Mouse (Mus musculus) ES-E14 (cell line): ENCODE data around the gene Minos1.

Experiments
- CHD2 ChIP-seq: IDR thresholded peaks from 2 replicates; pipeline ENCODE4 v1.6.1; 2014; ENCODE audit warnings: mild to moderate bottlenecking, low read depth, low read length, inconsistent platforms
- HCFC1 ChIP-seq: IDR thresholded peaks from 2 replicates; pipeline ENCODE4 v1.6.1; 2012; ENCODE audit warnings: low read length, inconsistent platforms, borderline replicate concordance; ENCODE audit not compliant: insufficient read depth
- MAFK ChIP-seq: IDR thresholded peaks from 2 replicates; pipeline ENCODE4 v1.6.1; 2014; ENCODE audit warnings: mild to moderate bottlenecking, low read depth, low read length, inconsistent platforms; ENCODE audit not compliant: insufficient read depth
- ZC3H11A ChIP-seq: IDR thresholded peaks from 2 replicates; pipeline ENCODE4 v1.6.1; 2012; ENCODE audit warnings: low read depth, mild to moderate bottlenecking, inconsistent platforms, low read length, borderline replicate concordance
- ZNF384 ChIP-seq: IDR thresholded peaks from 2 replicates; pipeline ENCODE4 v1.6.1; 2012; ENCODE audit warnings: low read depth, low read length, inconsistent platforms

DNA sequence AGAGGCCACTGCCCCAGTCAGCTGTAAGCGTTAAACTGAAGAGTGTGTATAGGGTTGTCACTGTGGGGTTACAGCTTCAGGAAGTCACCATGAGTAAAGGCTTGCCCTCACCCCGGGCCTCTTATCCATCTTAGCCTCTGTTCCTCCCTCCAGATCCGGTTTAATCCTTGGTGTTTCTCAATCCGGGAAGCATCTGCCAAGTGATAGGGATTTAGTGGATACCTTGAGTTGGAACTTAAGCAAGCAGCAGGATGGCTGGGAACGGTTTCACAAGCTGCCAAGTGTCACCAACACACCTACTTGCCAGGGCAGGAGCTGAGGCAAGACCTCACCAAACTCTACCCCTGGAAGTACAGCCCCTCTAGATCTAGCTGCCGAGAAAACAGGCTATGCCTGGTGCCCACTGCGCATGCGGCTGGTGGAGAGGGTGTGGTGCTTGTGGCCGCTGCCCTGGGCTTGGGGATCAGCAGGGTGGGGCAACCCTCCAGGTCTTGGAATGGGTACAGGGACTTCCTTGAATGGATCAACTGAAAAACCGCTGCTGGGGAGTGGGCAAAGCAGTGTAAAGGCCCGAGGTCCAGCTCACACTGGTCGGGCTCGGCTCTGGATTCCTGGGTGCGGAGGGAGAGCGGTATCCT, 40.5 kb downstream of the Minos1 start:
- TF ChIP-seq ZNF384 (no peak), MAFK (no peak), HCFC1 (no peak), ZC3H11A (no peak), CHD2 (no peak)
